In the genomic region with DNA sequence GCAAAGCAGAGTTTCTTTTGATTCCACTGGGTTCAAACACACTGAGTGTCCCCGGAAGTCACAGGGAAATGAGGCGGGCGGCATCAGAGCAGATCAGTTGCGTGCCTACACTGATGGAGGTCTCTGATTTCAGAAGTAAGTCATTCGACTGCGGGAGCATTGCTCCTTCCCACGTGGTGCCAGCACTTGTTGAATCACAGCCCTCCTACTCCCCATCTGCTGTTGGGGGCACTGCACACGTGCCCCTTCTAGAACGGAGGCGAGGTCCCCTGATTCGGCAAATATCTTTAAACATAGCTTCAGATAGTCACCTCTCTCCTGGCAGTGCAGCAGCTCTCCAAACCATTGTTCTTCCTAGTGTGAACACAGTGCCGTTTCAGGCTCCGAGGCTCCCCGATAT, we compare ENCODE assay signal across 19 mouse cellular contexts.
A peak's percentile ranks its signal among the peaks of the same experiment; 100 is the strongest.
DNase-seq lines count a peak whose midpoint lies in the region.
"Had no signal": no experiment of that assay in that cellular context is flagged by ENCODE, and none has a peak within 500 bp of the region (broad histone marks: within the 10 kb centered on the region; RNA-seq: fewer than 3 reads in every experiment).

No protein-coding gene starts in this region.

- intact Hi-C loops in left cerebral cortex, postnatal 25 days (cut with DNase I): no loop called here

- peak; percentile 19 to 57 for DNase-seq in layer of hippocampus, adult 18-20 months (ENCODE audit: low spot score in 2 of 2)
- no peak for DNase-seq in layer of hippocampus, postnatal 25 days (ENCODE audit: extremely low spot score in 1 of 2, low spot score in 1 of 2)
- DNase-seq in right cerebral cortex, adult 18-20 months: peak; percentile 46
- DNase-seq in right cerebral cortex, postnatal 10 days (ENCODE audit: low spot score in 2 of 2): no peak
- DNase-seq in left cerebral cortex, postnatal 25 days (ENCODE audit: low spot score in 2 of 2): peak; percentile 15 to 65
- peak; percentile 26 to 32 for DNase-seq in right cerebral cortex, postnatal 36 days (ENCODE audit: low spot score in 2 of 2)
- no peak for DNase-seq in Muller cell, postnatal 12 days (ENCODE audit: inconsistent ontology term)
- DNase-seq: adrenal gland, adult 2 months; B cell, adult 2 months; cerebellum, adult 8-10 months; cerebellum, postnatal 25 days; forebrain, postnatal 0 days; gastrocnemius, postnatal 10 days; heart, postnatal 4 days; kidney, adult 8-10 months; kidney, postnatal 10 days; liver, postnatal 0 days; lung, postnatal 36 days; thymus, postnatal 4 days had no signal

Comparison
In these comparisons a context has a peak if more than half of its experiments do, and no peak if none do; other contexts are left out.
1. DNase-seq: peak in layer of hippocampus, adult 18-20 months (2 of 2), right cerebral cortex, adult 18-20 months (single experiment), left cerebral cortex, postnatal 25 days (2 of 2) and right cerebral cortex, postnatal 36 days (2 of 2); none in layer of hippocampus, postnatal 25 days (0 of 2), right cerebral cortex, postnatal 10 days (0 of 2) and Muller cell, postnatal 12 days (single experiment).